Mouse (Mus musculus) adrenal gland, adult 10 weeks (tissue): Measurements from ENCODE around the gene Ankrd33. TPM values are rescaled to one million over a fixed set of nuclear protein-coding genes. Genes with fewer than 3 reads are reported as not detected.

Experiments
- polyA plus RNA-seq: library from polyadenylated mRNA; stranded (reverse); fragments of 350-450 nt; fragmentation: Illumina TruSeq; extraction: RNeasy Lipid Tissue Mini Kit (QIAGEN cat#74804); gene quantifications from one replicate; pipeline ENCODE4 v1.2.3, GENCODE M21; 2014; ENCODE audit warnings: low read depth, low replicate concordance

Gene Ankrd33
- polyA plus RNA-seq: not detected

DNA sequence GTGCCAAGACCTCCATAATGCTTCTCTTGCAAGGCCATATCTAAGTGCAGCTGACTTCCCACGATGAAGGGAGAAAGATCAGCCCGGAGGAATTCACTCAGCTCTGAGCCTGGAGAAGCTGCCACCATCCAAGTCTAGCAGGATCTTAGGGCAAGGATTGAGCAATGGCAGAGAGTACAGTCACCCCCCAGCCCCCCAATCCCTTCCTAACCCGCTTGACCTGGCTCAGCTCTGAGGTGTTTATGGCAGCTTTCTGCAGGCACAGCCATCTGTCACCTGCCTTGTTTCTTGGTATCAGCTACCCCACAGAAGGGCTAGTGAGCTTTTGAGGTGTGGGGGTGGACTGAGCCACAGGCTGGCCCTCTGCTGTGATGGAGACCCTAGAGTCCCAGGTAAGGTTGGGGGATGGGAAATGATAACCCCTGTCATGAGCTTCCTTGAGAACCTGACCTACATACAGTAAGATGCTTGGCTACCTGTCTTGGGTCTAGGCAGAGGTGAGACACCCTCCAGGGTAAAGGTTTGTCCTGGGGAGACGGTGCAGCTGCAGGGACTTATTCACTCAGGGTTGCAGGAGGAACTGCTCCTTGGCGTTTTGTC lies at the start of gene Ankrd33:
Gene Ankrd33, plus strand, starts transcription at position 245 of the 600 bp plus-strand sequence.

DNA sequence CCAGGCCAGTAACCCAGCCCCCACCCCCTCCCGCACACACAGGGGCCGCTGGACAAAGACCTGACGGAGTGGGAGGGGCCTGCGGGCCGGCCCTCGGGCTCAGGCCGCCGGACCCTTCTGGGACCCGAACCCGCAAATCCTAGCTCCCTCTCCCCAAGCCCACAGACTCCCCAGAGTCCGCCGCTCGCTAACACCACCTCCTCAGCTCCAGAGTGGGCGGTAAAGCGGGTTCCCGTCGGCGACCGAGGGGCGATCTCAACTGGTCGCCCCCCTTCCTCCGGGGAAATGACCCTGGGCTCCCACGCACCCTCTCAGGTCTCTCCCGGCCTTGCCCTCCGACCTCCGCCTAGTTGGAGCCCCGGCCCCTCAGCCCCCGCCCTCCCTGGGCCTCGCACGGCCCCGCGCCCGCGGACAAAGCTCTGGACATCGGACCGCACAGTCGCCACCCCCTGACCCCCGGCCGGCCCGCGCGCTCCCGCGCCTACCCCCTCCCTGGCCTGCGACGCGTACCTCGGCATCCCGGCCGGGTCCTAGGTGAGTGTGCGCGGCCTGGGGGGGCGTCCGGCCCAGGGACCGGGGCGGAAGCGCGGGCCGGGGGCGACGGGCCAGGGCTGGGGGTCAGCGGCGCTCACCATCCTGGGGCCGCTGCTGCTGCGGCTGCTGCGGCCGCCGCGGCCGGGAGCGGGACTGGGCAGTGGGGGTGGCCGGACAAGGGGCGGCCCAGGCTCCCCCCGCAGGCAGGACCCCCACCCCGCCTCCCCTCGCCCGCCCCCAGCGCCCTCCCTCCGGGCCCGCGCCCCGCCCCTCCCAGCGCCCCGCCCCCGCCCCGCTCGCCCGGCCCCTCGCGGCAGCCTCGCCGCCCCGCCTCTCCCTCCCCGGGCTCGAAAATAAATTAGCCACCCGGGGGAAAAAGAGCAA lies 37.5 kb upstream of the Ankrd33 start, which contains the start of gene Fignl2:
Gene Fignl2, minus strand, starts transcription at position 755 of the 918 bp plus-strand sequence.

DNA sequence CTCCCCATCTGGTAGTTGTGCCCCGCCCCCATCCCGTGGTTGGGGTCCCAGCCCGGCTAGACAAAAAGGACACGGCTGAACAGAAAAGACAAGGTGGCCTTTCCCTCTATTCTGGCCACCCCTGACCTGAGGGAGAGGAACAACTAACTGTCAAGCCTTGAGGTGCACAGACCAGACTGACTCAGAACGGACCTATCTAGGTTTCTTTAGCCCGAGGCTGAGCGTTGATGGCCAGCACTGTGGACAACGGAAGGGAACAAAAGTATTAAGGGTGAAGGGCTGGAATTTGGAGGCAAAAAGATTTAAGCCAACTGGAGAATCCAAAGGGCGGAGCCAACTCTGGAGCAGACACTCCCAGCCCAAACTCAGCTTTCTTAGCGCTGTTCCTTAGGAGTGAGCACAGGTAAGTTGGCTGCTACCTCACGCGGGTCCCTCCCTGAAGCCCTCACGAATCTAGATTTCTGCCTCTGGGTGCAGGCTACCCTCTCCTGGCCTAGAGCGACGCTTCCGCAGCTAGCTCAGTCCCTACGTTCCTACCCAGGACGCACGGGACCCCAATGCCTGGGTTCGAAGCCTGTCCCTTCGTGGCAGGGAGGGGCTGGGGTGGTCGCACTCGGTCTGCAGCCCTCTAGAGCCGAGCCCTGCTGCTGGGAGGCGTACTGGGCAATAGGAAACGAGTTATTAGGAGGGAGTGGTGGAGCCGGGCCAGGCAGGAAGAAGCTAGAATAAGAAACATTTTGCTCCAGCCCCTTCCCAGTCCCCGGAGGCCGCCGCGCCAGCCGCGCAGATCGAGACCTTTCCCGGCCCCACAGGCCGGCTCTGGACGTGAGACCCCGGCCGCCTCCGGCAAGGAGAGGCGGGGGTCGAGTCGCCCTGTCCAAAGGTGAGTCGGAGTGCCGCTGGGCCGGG lies 12.9 kb downstream of the Ankrd33 start, which contains the start of gene Acvrl1:
Gene Acvrl1, plus strand, starts transcription at position 342 of the 909 bp plus-strand sequence.

Other genes with a start within 250 kb of the Ankrd33 start
- gene Scn8a, start 245.9 kb upstream of the Ankrd33 start, polyA plus RNA-seq: 3.0 TPM
- not detected for gene Gm47841, start 68.4 kb upstream of the Ankrd33 start, polyA plus RNA-seq
- 0.82 TPM for gene Fignl2, start 37.2 kb upstream of the Ankrd33 start, polyA plus RNA-seq
- 1.0 TPM for gene Acvrl1, start 12.8 kb downstream of the Ankrd33 start, polyA plus RNA-seq
- 4.5 TPM for gene Acvr1b, start 58.3 kb downstream of the Ankrd33 start, polyA plus RNA-seq
- gene Grasp, start 108.4 kb downstream of the Ankrd33 start, polyA plus RNA-seq: 0.35 TPM
- gene Nr4a1, start 138.5 kb downstream of the Ankrd33 start, polyA plus RNA-seq: 48.2 TPM
- gene Atg101, start 168.5 kb downstream of the Ankrd33 start, polyA plus RNA-seq: not detected
- gene 6030408B16Rik, start 177.5 kb downstream of the Ankrd33 start, polyA plus RNA-seq: not detected